Mouse (Mus musculus) Patski (cell line): ENCODE measurements around the gene Tlk1. TPM values are rescaled to one million over a fixed set of nuclear protein-coding genes. Genes with fewer than 3 reads are reported as not detected.

Experiments used
- ATAC-seq: fragments of 100-300 bp; one replicate; pipeline ENCODE4 v1.8.0; 2021
- CTCF ChIA-PET: fragments of 350-600 bp; sonication (Branson Sonifier 250); formaldehyde crosslinking; loops from one replicate; lab custom pipeline; 2022; ENCODE audit warnings: inconsistent platforms; lab: Charles Lee
- POLR2A ChIA-PET: fragments of 350-600 bp; sonication (Branson Sonifier 250); formaldehyde crosslinking; loops from one replicate; lab custom pipeline; 2022; ENCODE audit warnings: antibody characterized with exemption, inconsistent platforms; lab: Charles Lee
- DNase-seq: peaks from one replicate; pipeline ENCODE4 v3.0.0-alpha.2; 2011; ENCODE audit warnings: low read depth, low spot score
- H3K27me3 ChIP-seq: fragments of 371-371 bp; one replicate; pipeline ENCODE4 v1.5.1; 2021
- CTCF ChIP-seq: fragments of 100-300 bp; IDR thresholded peaks from one replicate; pipeline ENCODE4 v1.5.1; 2021
- in situ Hi-C: fragments of 300-500 bp; cut with MboI; formaldehyde crosslinking; loops from 3 replicates; pipeline ENCODE4 v1.11.1; 2018; ENCODE audit warnings: low pct_unique_long_range_greater_than_20kb, mixed read lengths
- polyA plus RNA-seq: library from polyadenylated mRNA; unstranded; gene quantifications from one replicate; pipeline ENCODE4 v1.2.3, GENCODE M21; 2021

The Tlk1 gene
- polyA plus RNA-seq, 1 experiment from 2014 or later = 65.1 TPM

DNA sequence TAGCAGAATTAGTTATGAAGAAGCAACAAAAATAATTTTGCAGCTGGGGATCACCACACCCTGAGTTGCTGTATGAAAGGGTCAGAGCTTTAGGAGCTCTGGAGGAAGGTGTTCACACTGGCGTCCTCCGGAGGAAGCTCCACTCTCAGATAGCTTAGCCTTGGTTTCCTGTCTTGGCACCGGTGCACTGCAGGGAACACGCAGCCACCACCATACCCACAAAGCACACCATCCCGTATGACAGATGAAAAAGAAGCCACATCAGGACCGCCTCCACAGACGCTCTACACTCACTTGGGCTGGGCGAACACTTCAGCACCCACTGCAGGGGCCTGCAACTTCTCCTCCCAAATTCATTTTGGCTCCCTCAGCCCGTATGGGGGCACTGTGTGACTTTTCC lies 124.0 kb downstream of the Tlk1 start:
- DNase-seq = no peak
- POLR2A ChIA-PET = no interaction called here
- TF ChIP-seq CTCF = no peak
- ATAC-seq = no peak
- CTCF ChIA-PET = no interaction called here
- in situ Hi-C loops = no loop called here
- no peaks in the 10 kb centered on the region for H3K27me3 ChIP-seq

GRCm38 (mm10) chr2:70700851-70701250 lies 124.7 kb downstream of the Tlk1 start:
- no peak for TF ChIP-seq CTCF
- in situ Hi-C loops = no loop called here
- ChIA-PET CTCF (no interaction called here), POLR2A (no interaction called here)
- ATAC-seq = no peak
- DNase-seq = no peak
- H3K27me3 ChIP-seq = no peaks in the 10 kb centered on the region

DNA sequence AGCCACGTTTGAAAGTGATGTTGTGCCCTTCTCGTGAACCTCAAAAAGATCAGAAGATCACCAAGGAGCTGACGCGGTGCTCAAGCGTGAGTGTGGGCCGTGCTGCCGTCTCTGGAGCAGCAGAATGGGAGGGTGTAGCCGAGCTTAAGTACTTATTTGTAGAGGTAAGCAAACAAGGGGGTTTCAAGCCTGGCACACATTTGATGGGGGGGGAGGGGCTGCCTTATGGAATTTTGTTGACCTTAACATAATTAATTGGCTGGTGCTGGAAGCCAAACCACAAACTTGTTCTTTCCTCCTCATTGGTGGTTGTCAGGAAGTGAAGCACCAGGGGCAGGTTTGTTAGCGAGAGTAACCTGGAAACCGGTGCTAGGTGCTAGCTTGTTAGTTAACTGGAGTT lies 129.8 kb downstream of the Tlk1 start:
- DNase-seq (no peak), ATAC-seq (no peak)
- in situ Hi-C loops = no loop called here
- ChIA-PET POLR2A (interaction anchor here (0.6 kb wide), 1 partner anchor 25 kb away, joined by 3 read pairs; no protein-coding TSS in a partner anchor), CTCF (interaction anchor here (1.2 kb wide), 1 partner anchor 15 kb away, joined by 4 read pairs; no protein-coding TSS in a partner anchor)
- no peak for TF ChIP-seq CTCF
- H3K27me3 ChIP-seq = no peaks in the 10 kb centered on the region

DNA sequence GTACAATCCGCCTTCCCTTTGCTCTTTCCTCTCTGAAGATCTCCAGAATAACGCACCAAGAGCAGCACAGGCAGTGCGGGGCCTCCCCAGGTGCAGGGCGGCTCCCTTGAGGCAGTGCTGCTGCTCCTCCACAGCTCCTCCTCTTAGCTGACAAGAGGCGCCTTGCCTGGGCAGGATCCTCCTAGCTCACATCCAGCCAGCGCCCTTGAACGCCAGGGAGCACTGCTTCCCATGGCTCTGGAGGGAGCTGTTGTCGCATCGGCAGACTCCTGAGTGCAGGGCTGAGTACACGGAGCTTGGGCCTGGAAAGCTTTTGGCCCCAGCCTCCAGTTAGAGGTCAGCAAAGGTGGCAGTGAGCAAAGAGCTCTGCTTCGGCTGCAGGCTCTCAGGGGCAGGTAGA lies 135.3 kb downstream of the Tlk1 start:
- in situ Hi-C loops = no loop called here
- CTCF ChIA-PET = no interaction called here
- no peak for ATAC-seq
- DNase-seq = no peak
- POLR2A ChIA-PET = no interaction called here
- no peak for TF ChIP-seq CTCF
- H3K27me3 ChIP-seq = no peaks in the 10 kb centered on the region

- ATAC-seq = no peak
- in situ Hi-C loops = no loop called here
- no peak for DNase-seq
- ChIA-PET CTCF (interaction anchor here (1.2 kb wide), 1 partner anchor 398 kb away, joined by 3 read pairs; no protein-coding TSS in a partner anchor), POLR2A (no interaction called here)
- no peaks in the 10 kb centered on the region for H3K27me3 ChIP-seq
- TF ChIP-seq CTCF = no peak
Observed at GRCm38 (mm10) chr2:70688454-70689078, 137.0 kb downstream of the Tlk1 start.

GRCm38 (mm10) chr2:70682324-70682723 lies 143.2 kb downstream of the Tlk1 start:
- TF ChIP-seq CTCF = no peak
- ATAC-seq (no peak), DNase-seq (no peak)
- in situ Hi-C loops = no loop called here
- ChIA-PET CTCF (no interaction called here), POLR2A (no interaction called here)
- no peaks in the 10 kb centered on the region for H3K27me3 ChIP-seq

GRCm38 (mm10) chr2:70673445-70674126 lies 151.9 kb downstream of the Tlk1 start:
- no peak for ATAC-seq
- TF ChIP-seq CTCF = peak; percentile 47
- ChIA-PET CTCF (interaction anchor here (1.8 to 2.7 kb wide), 3 partner anchors 10 to 15 kb away, joined by 5 to 11 read pairs (median 8); partner anchors contain the start of genes Gm26558 and Gorasp2), POLR2A (interaction anchor here (0.7 to 1.6 kb wide), 2 partner anchors 11 to 164 kb away, joined by 3 to 5 read pairs; no protein-coding TSS in a partner anchor)
- DNase-seq = no peak
- H3K27me3 ChIP-seq = no peaks in the 10 kb centered on the region
- in situ Hi-C loops = no loop called here

GRCm38 (mm10) chr2:70672476-70672875 lies 153.1 kb downstream of the Tlk1 start:
- in situ Hi-C loops = no loop called here
- no peak for ATAC-seq
- CTCF ChIA-PET = interaction anchor here (1.8 to 2.7 kb wide), 4 partner anchors 9 to 14 kb away, joined by 5 to 11 read pairs (median 8); partner anchors contain the start of genes Gm26558 and Gorasp2
- POLR2A ChIA-PET = interaction anchor here (0.6 to 1.6 kb wide), 2 partner anchors 10 to 26 kb away, joined by 3 to 5 read pairs; no protein-coding TSS in a partner anchor
- TF ChIP-seq CTCF = no peak
- no peaks in the 10 kb centered on the region for H3K27me3 ChIP-seq
- no peak for DNase-seq

DNA sequence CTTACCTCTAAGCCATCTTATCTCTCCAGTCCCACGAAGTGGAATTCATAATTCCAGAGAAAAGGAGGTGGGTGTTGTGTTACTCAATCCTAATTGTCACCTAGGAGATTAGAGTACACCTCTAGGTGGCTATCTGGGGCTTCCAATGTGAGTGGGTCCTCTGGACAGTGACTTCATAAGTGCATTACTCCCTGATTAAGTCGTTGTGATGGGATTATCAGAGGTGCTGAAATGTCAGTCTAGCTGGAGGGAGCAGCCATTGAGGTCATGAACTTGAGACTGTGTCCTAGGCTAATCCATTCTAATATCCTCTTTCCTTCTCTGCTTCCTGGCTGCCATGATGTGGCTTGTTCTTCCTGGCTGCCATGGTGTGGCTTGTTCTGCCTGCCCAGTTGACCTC lies 155.6 kb downstream of the Tlk1 start:
- no peak for TF ChIP-seq CTCF
- DNase-seq (no peak), ATAC-seq (no peak)
- POLR2A ChIA-PET = no interaction called here
- in situ Hi-C loops = no loop called here
- H3K27me3 ChIP-seq = no peaks in the 10 kb centered on the region
- CTCF ChIA-PET = no interaction called here

- ATAC-seq (no peak), DNase-seq (no peak)
- TF ChIP-seq CTCF = no peak
- no peaks in the 10 kb centered on the region for H3K27me3 ChIP-seq
- in situ Hi-C loops = no loop called here
- CTCF ChIA-PET = no interaction called here
- POLR2A ChIA-PET = no interaction called here
Observed at GRCm38 (mm10) chr2:70669241-70669640, 156.3 kb downstream of the Tlk1 start.

- in situ Hi-C loops = no loop called here
- no peak for TF ChIP-seq CTCF
- no peaks in the 10 kb centered on the region for H3K27me3 ChIP-seq
- no peak for DNase-seq
- POLR2A ChIA-PET = interaction anchor here (0.6 kb wide), 1 partner anchor 242 kb away, joined by 4 read pairs; no protein-coding TSS in a partner anchor
- CTCF ChIA-PET = interaction anchor here (1.0 kb wide), 1 partner anchor 109 kb away, joined by 3 read pairs; no protein-coding TSS in a partner anchor
- no peak for ATAC-seq
Observed at GRCm38 (mm10) chr2:70667016-70667415, 158.5 kb downstream of the Tlk1 start.
